Mouse (Mus musculus) hindbrain, postnatal 0 days (tissue): ENCODE results near the gene Cd24a. TPM values are rescaled to one million over a fixed set of nuclear protein-coding genes. Genes with fewer than 3 reads are reported as not detected.

Source experiments
- ATAC-seq: fragments of 200-750 bp; cut with Nextera tagmentation; 2 replicates; pipeline ENCODE4 v1.8.0; 2017; ENCODE audit warnings: mild to moderate bottlenecking, moderate TSS enrichment, moderate library complexity
- DNase-seq: peaks from one replicate; pipeline ENCODE4 v3.0.0-alpha.2; 2015; ENCODE audit warnings: low spot score
- H3K27ac ChIP-seq: fragments of 300-500 bp; sonication (generic); 2 replicates; pipeline ENCODE4 v1.5.1; 2014; ENCODE audit warnings: mild to moderate bottlenecking
- H3K27me3 ChIP-seq: fragments of 300-500 bp; sonication (generic); 2 replicates; pipeline ENCODE4 v1.6.1; 2014; ENCODE audit warnings: low read length, mixed read lengths; ENCODE audit not compliant: insufficient read depth
- H3K36me3 ChIP-seq: fragments of 300-500 bp; sonication (generic); 2 replicates; pipeline ENCODE4 v1.6.1; 2014; ENCODE audit warnings: low read length, mixed read lengths; ENCODE audit not compliant: insufficient read depth
- H3K4me1 ChIP-seq: fragments of 300-500 bp; sonication (generic); 2 replicates; pipeline ENCODE4 v1.6.1; 2014; ENCODE audit warnings: antibody characterized with exemption, low read length, mixed read lengths; ENCODE audit not compliant: insufficient read depth
- H3K4me2 ChIP-seq: fragments of 300-500 bp; sonication (generic); 2 replicates; pipeline ENCODE4 v1.6.1; 2014; ENCODE audit warnings: low read depth, mild to moderate bottlenecking, low read length, moderate library complexity, mixed read lengths
- H3K4me3 ChIP-seq: fragments of 300-500 bp; sonication (generic); 2 replicates; pipeline ENCODE4 v1.5.1; 2014; ENCODE audit warnings: low read length
- H3K9ac ChIP-seq: fragments of 300-500 bp; sonication (generic); replicated peaks from 2 replicates; pipeline ENCODE4 v1.6.1; 2014; ENCODE audit warnings: mild to moderate bottlenecking, low read length, moderate library complexity, mixed read lengths
- H3K9me3 ChIP-seq: fragments of 300-500 bp; sonication (generic); 2 replicates; pipeline ENCODE4 v1.6.1; 2016; ENCODE audit warnings: low read length, mixed read lengths
- CTCF ChIP-seq: IDR thresholded peaks from 2 replicates; pipeline ENCODE4 v1.5.1; 2016; ENCODE audit warnings: antibody characterized with exemption, control low read depth, low read depth
- WGBS: fragments of 180-500 bp; shearing (Covaris S2); extraction: QIAGEN DNeasy Blood & Tissue Kit; methylation state at CpG from one replicate; pipeline ENCODE4 v1.1.7; 2014; 5-methylcytosine and 5-hydroxymethylcytosine counted together
- polyA plus RNA-seq: library from polyadenylated mRNA; unstranded; fragments of >200 nt; fragmentation: Nextera tagmentation; extraction: Ambion mirVana; gene quantifications from 2 replicates; pipeline ENCODE4 v1.2.1, GENCODE M21; 2015
- total RNA-seq: library from RNA; depleted of rRNA; stranded (reverse); fragments of >200 nt; gene quantifications from 2 replicates; pipeline ENCODE4 v1.2.3, GENCODE M21; 2014; rRNA removed

The Cd24a gene
- total and polyA plus RNA-seq, 2 experiments from 2014 or later: 286 to 324 TPM

GRCm38 (mm10) chr10:43630634-43631033 is 52.5 kb downstream of the Cd24a start:
- H3K4me1 ChIP-seq: no peaks in the 10 kb centered on the region
- H3K4me3 ChIP-seq: no peak overlapping the region
- H3K9me3 ChIP-seq: no peaks in the 10 kb centered on the region
- H3K4me2 ChIP-seq: no peak overlapping the region
- no peak for ATAC-seq
- no peaks in the 10 kb centered on the region for H3K27me3 ChIP-seq
- no peak overlapping the region for H3K9ac ChIP-seq
- no peak for TF ChIP-seq CTCF
- no peaks in the 10 kb centered on the region for H3K36me3 ChIP-seq
- WGBS: 71% methylated on average over 4 of the region's 4 CpGs
- H3K27ac ChIP-seq: no peak overlapping the region
- no peak for DNase-seq

- DNase-seq: no peak
- no peak for TF ChIP-seq CTCF
- Histone ChIP-seq H3K4me2 (no peak overlapping the region), H3K9me3 (no peaks in the 10 kb centered on the region), H3K4me3 (no peak overlapping the region), H3K27me3 (no peaks in the 10 kb centered on the region), H3K36me3 (no peaks in the 10 kb centered on the region), H3K27ac (no peak overlapping the region), H3K4me1 (no peaks in the 10 kb centered on the region), H3K9ac (no peak overlapping the region)
- 0 out of 2 replicates have a peak, but pooled peaks have one; percentile 49 for ATAC-seq
Measured at GRCm38 (mm10) chr10:43631049-43631448, 53.0 kb downstream of the Cd24a start.

GRCm38 (mm10) chr10:43631639-43632354 is 53.7 kb downstream of the Cd24a start:
- no peaks in the 10 kb centered on the region for H3K9me3 ChIP-seq
- no peaks in the 10 kb centered on the region for H3K4me1 ChIP-seq
- H3K9ac ChIP-seq: no peak overlapping the region
- H3K27ac ChIP-seq: no peak overlapping the region
- H3K4me3 ChIP-seq: no peak overlapping the region
- ATAC-seq (no peak), DNase-seq (no peak)
- no peak for TF ChIP-seq CTCF
- H3K4me2 ChIP-seq: no peak overlapping the region
- 51% methylated on average over 2 of the region's 2 CpGs for WGBS
- no peaks in the 10 kb centered on the region for H3K27me3 ChIP-seq
- no peaks in the 10 kb centered on the region for H3K36me3 ChIP-seq

GRCm38 (mm10) chr10:43633117-43633516 is 55.0 kb downstream of the Cd24a start:
- no peaks in the 10 kb centered on the region for H3K4me1 ChIP-seq
- H3K27ac ChIP-seq: no peak overlapping the region
- no peak for TF ChIP-seq CTCF
- no peak for ATAC-seq
- no peak overlapping the region for H3K4me2 ChIP-seq
- H3K9me3 ChIP-seq: no peaks in the 10 kb centered on the region
- no peak overlapping the region for H3K4me3 ChIP-seq
- no peak overlapping the region for H3K9ac ChIP-seq
- H3K36me3 ChIP-seq: no peaks in the 10 kb centered on the region
- WGBS: 94% methylated on average over 4 of the region's 4 CpGs
- DNase-seq: no peak
- H3K27me3 ChIP-seq: no peaks in the 10 kb centered on the region

Other genes starting within 250 kb of the Cd24a start
- 10.7 and 11.9 TPM in 2 replicates for gene Bend3, start 99.5 kb upstream of the Cd24a start, total RNA-seq
- gene Bend3, start 99.5 kb upstream of the Cd24a start, polyA plus RNA-seq: 1.5 and 2.2 TPM in 2 replicates
- 6.3 and 30.1 TPM in 2 replicates for gene Gm9803, start 54.2 kb upstream of the Cd24a start, total RNA-seq
- 18.1 and 18.9 TPM in 2 replicates for gene Gm9803, start 54.2 kb upstream of the Cd24a start, polyA plus RNA-seq
- gene 1700021F05Rik, start 37.3 kb upstream of the Cd24a start, total RNA-seq: 17.7 and 19.6 TPM in 2 replicates
- 77.1 and 80.3 TPM in 2 replicates for gene 1700021F05Rik, start 37.3 kb upstream of the Cd24a start, polyA plus RNA-seq